Mouse (Mus musculus) natural killer cell, adult 2 months (primary cell): ENCODE data around the gene Pum1.

Source experiments
- DNase-seq, 2 experiments: peaks; one replicate each; pipeline ENCODE4 v3.0.0; 2022; ENCODE audit warnings: low spot score in 2 of 2

Pum1 gene

GRCm38 (mm10) chr4:130792376-130793179 is 129.5 kb downstream of the Pum1 start, which contains the start of gene Sdc3:
Gene Sdc3 (plus strand): TSS chr4:130792537.
- no peak for DNase-seq

- no peak for DNase-seq
Measured at GRCm38 (mm10) chr4:130793180-130793501, 130.0 kb downstream of the Pum1 start.

GRCm38 (mm10) chr4:130794771-130795170 is 131.7 kb downstream of the Pum1 start:
- DNase-seq: no peak

- no peak for DNase-seq
Measured at GRCm38 (mm10) chr4:130795970-130796369, 132.8 kb downstream of the Pum1 start.

GRCm38 (mm10) chr4:130797201-130798051 is 134.3 kb downstream of the Pum1 start:
- no peak for DNase-seq

GRCm38 (mm10) chr4:130798416-130798815 is 135.3 kb downstream of the Pum1 start:
- DNase-seq: no peak

- no peak for DNase-seq
Measured at GRCm38 (mm10) chr4:130799118-130799517, 136.0 kb downstream of the Pum1 start.

GRCm38 (mm10) chr4:130799582-130799981 is 136.5 kb downstream of the Pum1 start:
- no peak for DNase-seq

GRCm38 (mm10) chr4:130800147-130800546 is 137.0 kb downstream of the Pum1 start:
- DNase-seq: no peak

GRCm38 (mm10) chr4:130801198-130801597 is 138.1 kb downstream of the Pum1 start:
- DNase-seq: no peak

GRCm38 (mm10) chr4:130801624-130802329 is 138.7 kb downstream of the Pum1 start:
- no peak for DNase-seq

GRCm38 (mm10) chr4:130803591-130803990 is 140.5 kb downstream of the Pum1 start:
- DNase-seq: no peak

- no peak for DNase-seq
Measured at GRCm38 (mm10) chr4:130804292-130804691, 141.2 kb downstream of the Pum1 start.

GRCm38 (mm10) chr4:130804771-130805361 is 141.7 kb downstream of the Pum1 start:
- no peak for DNase-seq

GRCm38 (mm10) chr4:130805746-130806145 is 142.6 kb downstream of the Pum1 start:
- DNase-seq: no peak

GRCm38 (mm10) chr4:130806746-130807145 is 143.6 kb downstream of the Pum1 start:
- DNase-seq: no peak

- no peak for DNase-seq
Measured at GRCm38 (mm10) chr4:130809784-130810183, 146.7 kb downstream of the Pum1 start.

GRCm38 (mm10) chr4:130810845-130811244 is 147.7 kb downstream of the Pum1 start:
- DNase-seq: no peak

- no peak for DNase-seq
Measured at GRCm38 (mm10) chr4:130811385-130811784, 148.3 kb downstream of the Pum1 start.

GRCm38 (mm10) chr4:130813958-130814357 is 150.8 kb downstream of the Pum1 start:
- DNase-seq: no peak

- DNase-seq: no peak
Measured at GRCm38 (mm10) chr4:130814742-130815330, 151.7 kb downstream of the Pum1 start.
